Mouse (Mus musculus) small intestine, adult 2 months (tissue): ENCODE results near the gene Olfr402.

ENCODE experiments used
- CTCF ChIP-seq: fragments of 200-500 bp; IDR thresholded peaks from 2 replicates; pipeline ENCODE4 v1.5.1; 2012; ENCODE audit warnings: low read depth, mild to moderate bottlenecking, control low read depth, inconsistent platforms, low read length, moderate library complexity, mixed read lengths; ENCODE audit not compliant: insufficient replicate concordance, insufficient read length; ENCODE audit errors: extremely low read depth
- POLR2A ChIP-seq: fragments of 200-500 bp; IDR thresholded peaks from 2 replicates; pipeline ENCODE4 v1.6.1; 2012; ENCODE audit warnings: low read depth, mild to moderate bottlenecking, control low read depth, inconsistent platforms, low read length, moderate library complexity

DNA sequence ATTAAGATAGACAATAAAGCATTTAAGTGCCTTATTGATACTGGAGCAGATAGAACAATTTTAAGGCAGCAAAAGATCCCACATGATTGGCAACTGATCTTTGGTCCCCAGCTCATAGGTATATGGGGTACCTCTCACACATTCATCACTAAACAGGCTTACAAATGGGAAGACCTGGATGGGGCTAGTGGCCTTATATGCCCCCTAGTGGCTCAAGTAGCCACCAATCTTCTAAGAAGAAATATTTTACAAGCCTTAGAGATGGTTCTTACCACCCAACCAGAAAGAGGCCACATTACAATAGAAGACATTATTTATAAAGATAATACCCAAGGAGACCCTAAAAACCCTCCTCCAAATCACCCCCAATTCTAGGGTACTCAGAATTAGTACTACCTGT is 7.5 kb upstream of the Olfr402 start:
- TF ChIP-seq CTCF, result no peak
- no peak for TF ChIP-seq POLR2A
